Mouse (Mus musculus): Measurements from ENCODE around the gene Med12l.

DNA sequence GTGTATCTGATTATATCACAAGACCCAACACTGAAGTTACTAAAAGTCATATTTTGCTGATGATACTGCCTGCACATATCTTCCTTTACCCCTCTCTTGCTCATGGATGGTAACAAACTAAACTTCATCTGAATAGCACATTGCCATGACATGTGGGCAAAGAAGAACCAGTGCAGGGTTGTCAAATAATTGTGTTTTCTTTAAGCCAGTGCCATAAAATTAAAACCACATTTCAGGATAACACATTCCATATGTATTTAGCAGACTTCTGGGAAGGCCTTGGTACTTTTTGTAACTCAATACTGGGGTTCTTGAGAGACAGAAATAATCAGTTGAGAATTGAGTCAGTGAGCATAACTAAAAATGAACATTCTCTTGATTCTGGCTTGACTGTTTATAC lies 354.5 kb downstream of the Med12l start:
- TF ChIP-seq GATA1 (IDR thresholded peaks at IDR 0.05; ENCODE audit: low read length) (no peak), TAL1 (IDR thresholded peaks at IDR 0.05; ENCODE audit: low read length) (no peak)

All from erythroblast, embryonic 14.5 days (primary cell).